Mouse (Mus musculus) heart, embryonic 15.5 days (tissue): ENCODE results near the gene Myrf. TPM values are rescaled to one million over a fixed set of nuclear protein-coding genes. Genes with fewer than 3 reads are reported as not detected.

Experiments
- ATAC-seq: fragments of 200-750 bp; cut with Nextera tagmentation; replicated peaks from 2 replicates; pipeline ENCODE4 v1.8.0; 2017; ENCODE audit warnings: low read depth, moderate TSS enrichment; ENCODE audit not compliant: insufficient number of reproducible peaks, insufficient read depth, low FRiP score
- H3K27ac ChIP-seq: fragments of 300-500 bp; sonication (generic); 2 replicates; pipeline ENCODE4 v1.5.1; 2015; ENCODE audit warnings: mild to moderate bottlenecking, inconsistent platforms
- H3K27me3 ChIP-seq: fragments of 300-500 bp; sonication (generic); 2 replicates; pipeline ENCODE4 v1.6.1; 2015; ENCODE audit warnings: inconsistent platforms
- H3K36me3 ChIP-seq: fragments of 300-500 bp; sonication (generic); 2 replicates; pipeline ENCODE4 v1.6.1; 2015; ENCODE audit warnings: mild to moderate bottlenecking, inconsistent platforms
- H3K4me1 ChIP-seq: fragments of 300-500 bp; sonication (generic); replicated peaks from 2 replicates; pipeline ENCODE4 v1.6.1; 2015; ENCODE audit warnings: inconsistent platforms
- H3K4me2 ChIP-seq: fragments of 300-500 bp; sonication (generic); 2 replicates; pipeline ENCODE4 v1.6.1; 2015; ENCODE audit warnings: inconsistent platforms, mild to moderate bottlenecking, moderate library complexity
- H3K4me3 ChIP-seq: fragments of 300-500 bp; sonication (generic); 2 replicates; pipeline ENCODE4 v1.5.1; 2015; ENCODE audit warnings: mild to moderate bottlenecking, inconsistent platforms
- H3K9ac ChIP-seq: fragments of 300-500 bp; sonication (generic); 2 replicates; pipeline ENCODE4 v1.6.1; 2015; ENCODE audit warnings: mild to moderate bottlenecking, inconsistent platforms
- H3K9me3 ChIP-seq: fragments of 300-500 bp; sonication (generic); replicated peaks from 2 replicates; pipeline ENCODE4 v1.6.1; 2016; ENCODE audit warnings: inconsistent platforms
- WGBS: fragments of 180-500 bp; shearing (Covaris S2); methylation state at CpG from one replicate; pipeline ENCODE4 v1.1.7; 2015; ENCODE audit warnings: mixed read lengths; 5-methylcytosine and 5-hydroxymethylcytosine counted together
- microRNA-seq: library from miRNA; unstranded; fragments of <30 nt; microRNA quantifications from one replicate; pipeline ENCODE4, GENCODE M21; 2016
- polyA plus RNA-seq: library from polyadenylated mRNA; unstranded; fragments of >200 nt; fragmentation: Nextera tagmentation; extraction: Ambion mirVana; gene quantifications from 2 replicates; pipeline ENCODE4 v1.2.1, GENCODE M21; 2015

Myrf gene
- polyA plus RNA-seq, 1 experiment from 2014 or later: 4.8 TPM

- Histone ChIP-seq H3K4me3 (no peak overlapping the region), H3K27me3 (no peaks in the 10 kb centered on the region)
- 72% methylated on average over 3 of the region's 3 CpGs for WGBS
These were observed 76.7 kb downstream of the Myrf start for GRCm38 (mm10) chr19:10163896-10164295.

More at GRCm38 (mm10) chr19:10163896-10164295, 76.7 kb downstream of the Myrf start:
- H3K9ac ChIP-seq: no peak overlapping the region
- H3K27ac ChIP-seq: no peak overlapping the region
- no peak overlapping the region for H3K4me2 ChIP-seq
- no peak for ATAC-seq
- no peaks in the 10 kb centered on the region for H3K9me3 ChIP-seq
- H3K4me1 ChIP-seq: no peaks in the 10 kb centered on the region
- H3K36me3 ChIP-seq: no peaks in the 10 kb centered on the region

Small RNA genes lying within 50 kb of the gene (microRNA-seq; reads per million reads assigned to microRNA genes)
- gene Mir6993: 0.63 reads per million

Other genes starting within 250 kb of the Myrf start
- gene Best1, start 239.1 kb downstream of the Myrf start, polyA plus RNA-seq: 0.19 and 0.25 TPM in 2 replicates
- 21.8 and 30.0 TPM in 2 replicates for gene Rab3il1, start 239.1 kb downstream of the Myrf start, polyA plus RNA-seq
- 39.4 and 43.9 TPM in 2 replicates for gene Fads3, start 199.2 kb downstream of the Myrf start, polyA plus RNA-seq
- 29.3 and 48.4 TPM in 2 replicates for gene Fads2, start 139.0 kb downstream of the Myrf start, polyA plus RNA-seq
- 39.4 and 52.1 TPM in 2 replicates for gene Fads1, start 57.9 kb downstream of the Myrf start, polyA plus RNA-seq
- gene Tmem258, start 36.7 kb downstream of the Myrf start, polyA plus RNA-seq: 351 and 380 TPM in 2 replicates
- gene Fen1, start 36.6 kb downstream of the Myrf start, polyA plus RNA-seq: 39.9 and 53.3 TPM in 2 replicates
- 0.88 and 1.5 TPM in 2 replicates for gene Dagla, start 64.1 kb upstream of the Myrf start, polyA plus RNA-seq
- gene Syt7, start 148.3 kb upstream of the Myrf start, polyA plus RNA-seq: 0.48 and 0.94 TPM in 2 replicates
- 0.13 and 0.23 TPM in 2 replicates for gene Lrrc10b, start 216.7 kb upstream of the Myrf start, polyA plus RNA-seq
- 0.13 TPM in 1 of 2 replicates, not detected in the other for gene Ppp1r32, start 242.2 kb upstream of the Myrf start, polyA plus RNA-seq